Mouse (Mus musculus) left cerebral cortex, postnatal 25 days (tissue): ENCODE measurements around the gene Ttc19. TPM values are rescaled to one million over a fixed set of nuclear protein-coding genes. Genes with fewer than 3 reads are reported as not detected.
"Not testable (repeated sequence)": the region's sequence is repeated elsewhere in the genome, so short reads cannot be mapped to it uniquely, and the experiment has no call there.

Source experiments
- DNase-seq, 2 experiments: peaks; one replicate each; pipeline ENCODE4 v3.0.0; 2022; ENCODE audit warnings: low spot score in 2 of 2, mixed read lengths in 1 of 2
- intact Hi-C: fragments of 180-260 bp; cut with DNase I; formaldehyde crosslinking; loops from one replicate; pipeline ENCODE4 v1.15.1; 2025
- total RNA-seq, 2 experiments: library from RNA; stranded (reverse); gene quantifications; 2 replicates each; pipeline ENCODE4 v1.2.3; 2021

Gene Ttc19
- total RNA-seq, 2 experiments from 2014 or later: 84.9 to 88.4 TPM

- DNase-seq, intact Hi-C loops: not testable (repeated sequence)
Observed at GRCm38 (mm10) chr11:62377202-62377851, 96.1 kb downstream of the Ttc19 start.

Other genes with a start within 250 kb of the Ttc19 start
- gene Adora2b, start 32.5 kb upstream of the Ttc19 start, total RNA-seq: 1 to 10 TPM; 6.6 to 7.9 TPM
- gene Zswim7, start 98 bp upstream of the Ttc19 start, total RNA-seq: 10 to 100 TPM; 15.3 to 16.9 TPM
- 1 to 10 TPM; 5.6 to 7.6 TPM for gene Pigl, start 177.0 kb downstream of the Ttc19 start, total RNA-seq
- gene Ncor1, start 177.1 kb downstream of the Ttc19 start, total RNA-seq: 100 to 1,000 TPM; 267 to 273 TPM